Mouse (Mus musculus): ENCODE measurements around the gene Oas1d. TPM values are rescaled to one million over a fixed set of nuclear protein-coding genes. Genes with fewer than 3 reads are reported as not detected.
"Not testable (repeated sequence)": the region's sequence is repeated elsewhere in the genome, so short reads cannot be mapped to it uniquely, and the experiment has no call there.

Oas1d gene
- not detected in 2 replicates for polyA plus RNA-seq (2016; fragmentation: Nextera tagmentation; extraction: Ambion mirVana)

DNA sequence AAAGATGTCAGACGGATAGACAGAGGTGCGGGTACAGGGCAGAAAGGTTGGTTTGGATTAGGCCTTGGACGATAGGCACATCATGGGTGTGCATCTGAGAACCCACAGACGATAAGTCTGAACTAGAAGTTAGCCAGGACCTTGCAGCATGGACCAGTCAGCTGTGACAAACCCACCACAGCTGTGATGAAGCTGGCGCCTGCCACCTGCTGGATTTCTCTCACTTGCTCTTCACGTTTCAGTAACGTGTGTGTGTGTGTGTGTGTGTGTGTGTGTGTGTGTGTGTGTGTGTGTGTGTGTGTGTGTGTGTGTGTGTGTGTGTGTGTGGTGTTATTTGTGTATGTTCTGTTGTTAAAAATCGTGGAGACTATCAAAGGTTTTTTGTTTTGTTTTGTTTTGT, at the start of gene Oas1d:
Gene Oas1d, plus strand, starts transcription at position 333 of the 400 bp plus-strand sequence.
- H3K27me3 ChIP-seq (ENCODE audit: poor library complexity, severe bottlenecking); H3K9me3 ChIP-seq; DNase-seq (ENCODE audit: extremely low spot score, low spot score); H3K36me3 ChIP-seq (replicated peaks); H3K4me3 ChIP-seq; H3K27ac ChIP-seq; H3K4me1 ChIP-seq: not testable (repeated sequence)
- WGBS, result 63% methylated on average over 8 of the region's 8 CpGs

DNA sequence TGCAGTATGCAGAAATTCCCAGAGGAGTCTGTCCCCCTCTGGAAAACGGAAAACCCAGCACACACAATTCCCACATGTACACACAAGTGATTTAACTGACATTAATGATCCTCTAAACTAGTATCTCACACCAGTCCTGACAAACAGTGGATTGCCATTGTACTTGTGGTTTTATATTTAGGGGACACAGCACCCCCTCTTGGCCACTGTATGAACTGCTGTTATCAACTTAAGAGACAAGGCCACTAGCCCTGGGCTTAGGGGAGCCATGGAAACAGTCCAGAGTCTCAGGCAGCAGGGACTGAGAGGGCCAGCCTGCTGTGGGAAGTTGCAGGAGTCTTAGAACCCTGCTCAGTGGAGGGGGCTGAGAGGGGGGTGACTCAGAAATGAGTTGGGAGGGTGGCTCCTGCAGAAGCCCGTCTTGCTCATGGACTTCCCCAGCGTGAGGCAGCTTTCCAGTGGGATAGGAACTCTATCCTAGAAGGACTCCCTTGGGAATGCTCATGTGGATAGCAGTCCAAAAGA, 48.9 kb upstream of the Oas1d start:
- 82% methylated on average over 3 of the region's 3 CpGs for WGBS
- H3K9me3 ChIP-seq, result no peaks in the 10 kb centered on the region

DNA sequence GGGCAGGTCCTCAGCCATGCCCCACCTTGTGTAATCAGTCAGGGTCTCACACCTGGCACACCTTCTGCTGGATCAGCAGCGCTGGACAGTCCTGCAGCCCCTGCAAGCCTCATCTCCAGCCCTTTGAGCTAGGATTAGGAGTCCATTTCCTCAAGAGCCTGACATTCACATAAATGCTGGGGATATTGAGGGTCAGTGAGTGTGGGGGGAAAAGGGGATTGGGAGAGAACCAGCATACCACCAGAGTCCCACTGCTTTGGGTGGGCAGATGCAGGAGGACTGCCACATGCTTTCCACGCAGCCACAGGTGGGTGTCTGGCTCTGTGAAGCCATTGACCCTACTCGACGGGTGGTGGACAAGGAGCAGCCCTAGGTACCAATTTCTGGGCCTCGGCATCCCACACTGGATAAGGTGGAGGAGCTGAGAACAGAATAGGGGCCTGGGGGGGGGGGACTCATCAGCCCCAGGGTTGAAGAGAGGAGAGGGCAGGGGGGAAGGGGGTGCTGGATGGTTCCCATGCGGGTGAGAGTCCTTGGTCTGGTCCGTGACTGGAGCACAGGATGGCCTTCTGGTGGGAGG, 44.8 kb upstream of the Oas1d start:
- H3K4me3 ChIP-seq, result no peak overlapping the region
- H3K27ac ChIP-seq, result no peak overlapping the region
- no peaks in the 10 kb centered on the region for H3K27me3 ChIP-seq (ENCODE audit: poor library complexity, severe bottlenecking)
- no peaks in the 10 kb centered on the region for H3K4me1 ChIP-seq
- H3K36me3 ChIP-seq (replicated peaks), result no peaks in the 10 kb centered on the region
- DNase-seq (ENCODE audit: extremely low spot score, low spot score), result no peak
- H3K9me3 ChIP-seq, result no peaks in the 10 kb centered on the region
- 89% methylated on average over 7 of the region's 7 CpGs for WGBS

More for the DNA sequence above, 48.9 kb upstream of the Oas1d start:
- DNase-seq (ENCODE audit: extremely low spot score, low spot score), result no peak
- Histone ChIP-seq H3K27ac (no peak overlapping the region), H3K27me3 (ENCODE audit: poor library complexity, severe bottlenecking) (no peaks in the 10 kb centered on the region), H3K36me3 (replicated peaks) (no peaks in the 10 kb centered on the region), H3K4me3 (no peak overlapping the region), H3K4me1 (no peaks in the 10 kb centered on the region)

DNA sequence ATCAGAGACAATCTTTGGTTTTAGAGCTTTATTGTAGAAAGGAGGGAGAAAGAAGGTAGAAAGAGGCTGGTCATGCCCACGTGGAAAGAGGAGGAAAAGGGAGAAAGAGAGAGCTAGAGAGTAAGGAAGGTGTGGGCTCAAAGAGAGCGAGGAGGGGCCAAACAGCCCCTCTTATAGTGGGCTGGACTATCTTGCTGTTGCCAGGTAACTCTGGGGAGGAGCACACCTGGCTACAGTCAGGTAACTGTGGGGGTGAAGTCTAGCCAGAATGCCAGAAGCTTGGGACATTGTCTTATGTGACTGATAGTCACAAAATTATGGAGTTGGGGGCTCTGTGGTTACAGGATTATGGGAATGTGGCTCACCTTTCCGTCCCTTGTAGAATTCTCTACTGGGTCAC, 44.3 kb upstream of the Oas1d start:
- H3K4me3 ChIP-seq, result no peak overlapping the region
- H3K27me3 ChIP-seq (ENCODE audit: poor library complexity, severe bottlenecking), result no peaks in the 10 kb centered on the region
- WGBS, result 60% methylated on average over 3 of the region's 3 CpGs
- H3K4me1 ChIP-seq, result no peaks in the 10 kb centered on the region
- H3K9me3 ChIP-seq, result no peaks in the 10 kb centered on the region
- no peaks in the 10 kb centered on the region for H3K36me3 ChIP-seq (replicated peaks)
- no peak for DNase-seq (ENCODE audit: extremely low spot score, low spot score)
- H3K27ac ChIP-seq, result no peak overlapping the region

DNA sequence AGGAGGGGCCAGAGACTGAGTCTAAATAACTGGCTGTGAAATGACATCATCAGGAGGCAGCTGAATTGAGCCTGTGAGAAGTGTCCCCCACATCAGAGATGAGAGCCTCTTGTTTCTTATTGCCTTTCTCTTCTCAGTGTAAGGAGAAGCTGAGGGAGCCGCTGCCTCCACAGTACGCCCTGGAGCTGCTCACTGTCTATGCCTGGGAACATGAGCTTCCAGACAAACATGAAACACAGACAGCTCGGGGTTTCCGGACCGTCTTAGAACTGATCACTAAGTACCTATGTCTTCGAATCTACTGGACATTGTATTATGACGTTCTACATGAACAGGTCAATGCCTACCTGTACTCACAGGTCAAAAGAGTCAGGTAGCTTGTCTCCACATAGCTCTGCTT, 43.6 kb upstream of the Oas1d start:
- DNase-seq (ENCODE audit: extremely low spot score, low spot score), result no peak
- no peaks in the 10 kb centered on the region for H3K36me3 ChIP-seq (replicated peaks)
- H3K4me3 ChIP-seq, result no peak overlapping the region
- no peaks in the 10 kb centered on the region for H3K9me3 ChIP-seq
- no peaks in the 10 kb centered on the region for H3K4me1 ChIP-seq
- no peaks in the 10 kb centered on the region for H3K27me3 ChIP-seq (ENCODE audit: poor library complexity, severe bottlenecking)
- 86% methylated on average over 7 of the region's 7 CpGs for WGBS
- no peak overlapping the region for H3K27ac ChIP-seq

DNA sequence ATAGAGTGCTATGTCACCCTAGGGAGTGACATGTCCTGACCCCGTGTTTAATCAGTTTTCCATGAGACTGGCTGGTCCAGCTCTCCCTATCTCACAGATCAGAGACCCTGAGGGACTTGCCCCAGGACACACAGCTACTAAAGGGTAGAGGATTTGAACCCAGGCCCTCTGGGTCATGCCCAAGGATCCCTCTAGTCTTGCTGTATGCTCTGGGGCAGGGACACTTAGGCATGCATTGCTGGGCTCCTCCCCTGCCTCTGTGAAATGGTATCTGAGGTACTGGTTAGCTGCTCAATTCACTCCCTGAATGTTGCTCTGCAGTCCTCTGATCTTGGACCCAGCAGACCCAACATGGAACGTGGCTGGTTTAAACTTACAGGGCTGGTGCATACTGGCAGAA, 42.9 kb upstream of the Oas1d start:
- H3K4me3 ChIP-seq, result no peak overlapping the region
- H3K36me3 ChIP-seq (replicated peaks), result no peaks in the 10 kb centered on the region
- H3K27ac ChIP-seq, result no peak overlapping the region
- no peaks in the 10 kb centered on the region for H3K9me3 ChIP-seq
- WGBS, result 70% methylated on average over 2 of the region's 2 CpGs
- H3K4me1 ChIP-seq, result no peaks in the 10 kb centered on the region
- no peak for DNase-seq (ENCODE audit: extremely low spot score, low spot score)
- H3K27me3 ChIP-seq (ENCODE audit: poor library complexity, severe bottlenecking), result no peaks in the 10 kb centered on the region

DNA sequence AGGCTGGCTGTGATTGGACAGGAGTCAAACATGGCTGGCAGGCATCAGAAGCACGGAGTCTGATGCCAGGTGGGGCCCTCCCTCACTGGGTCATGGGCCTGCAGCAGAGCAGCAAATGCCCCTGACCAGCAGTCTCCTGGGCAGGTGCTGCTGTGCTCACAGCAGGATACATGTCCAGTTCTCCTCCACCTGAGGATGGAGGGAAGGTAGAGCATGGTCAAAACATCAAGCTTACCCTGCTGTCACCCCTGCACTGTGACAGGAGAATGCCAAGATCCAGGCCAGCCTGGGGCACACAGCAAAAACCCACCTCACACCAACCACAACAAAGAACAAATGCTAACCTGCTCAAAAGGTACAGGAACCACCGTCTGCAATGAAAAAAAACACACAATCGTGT, 37.5 kb upstream of the Oas1d start:
- not testable (repeated sequence) for H3K4me3 ChIP-seq; H3K27me3 ChIP-seq (ENCODE audit: poor library complexity, severe bottlenecking); H3K4me1 ChIP-seq; DNase-seq (ENCODE audit: extremely low spot score, low spot score); H3K36me3 ChIP-seq (replicated peaks); H3K27ac ChIP-seq; H3K9me3 ChIP-seq
- 74% methylated on average over 2 of the region's 3 CpGs for WGBS

DNA sequence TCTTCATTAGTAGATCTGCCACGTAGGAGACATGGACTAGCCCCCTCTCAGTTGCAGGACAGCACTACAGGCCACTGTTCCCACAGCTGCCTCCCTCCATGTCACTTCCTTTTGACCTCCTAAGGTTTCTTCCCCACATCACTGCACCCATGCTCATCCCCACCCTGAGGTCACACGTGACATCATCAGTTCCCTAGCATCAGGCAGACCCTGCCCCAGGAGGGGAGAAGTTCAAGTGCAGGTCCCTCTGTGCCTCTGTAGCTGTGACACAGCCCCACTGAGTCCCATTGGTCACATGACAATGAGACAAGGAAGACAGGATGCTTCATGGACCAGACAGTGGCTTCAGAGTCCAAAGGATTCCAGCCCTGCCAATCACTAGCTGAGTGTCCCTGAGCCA, 36.9 kb upstream of the Oas1d start:
- H3K4me1 ChIP-seq; H3K27ac ChIP-seq; H3K4me3 ChIP-seq; H3K27me3 ChIP-seq (ENCODE audit: poor library complexity, severe bottlenecking); H3K9me3 ChIP-seq; DNase-seq (ENCODE audit: extremely low spot score, low spot score); H3K36me3 ChIP-seq (replicated peaks): not testable (repeated sequence)
- WGBS, result 74% methylated on average over 2 of the region's 2 CpGs

DNA sequence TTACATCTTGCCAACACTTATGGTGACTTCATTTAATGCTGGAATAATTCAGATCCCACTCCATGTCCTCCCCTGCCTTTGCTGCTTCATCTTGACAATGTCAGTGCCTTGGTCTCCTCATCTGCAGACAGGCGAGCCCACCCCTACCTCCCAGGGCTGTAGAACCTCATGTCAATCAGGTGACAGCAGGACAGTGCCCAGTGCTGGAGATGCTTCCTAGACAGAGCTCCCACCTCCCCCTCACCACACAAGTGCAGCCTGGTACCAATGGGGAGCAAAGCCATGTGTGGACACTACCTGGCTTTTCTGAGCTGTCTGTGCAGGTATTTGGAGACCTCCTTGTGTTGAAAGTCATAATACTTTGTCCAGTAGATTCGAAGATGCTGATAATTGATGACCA, 35.5 kb upstream of the Oas1d start:
- H3K27ac ChIP-seq; H3K36me3 ChIP-seq (replicated peaks); H3K27me3 ChIP-seq (ENCODE audit: poor library complexity, severe bottlenecking); H3K4me3 ChIP-seq; H3K9me3 ChIP-seq; DNase-seq (ENCODE audit: extremely low spot score, low spot score); H3K4me1 ChIP-seq: not testable (repeated sequence)
- 71% methylated on average over 2 of the region's 2 CpGs for WGBS

DNA sequence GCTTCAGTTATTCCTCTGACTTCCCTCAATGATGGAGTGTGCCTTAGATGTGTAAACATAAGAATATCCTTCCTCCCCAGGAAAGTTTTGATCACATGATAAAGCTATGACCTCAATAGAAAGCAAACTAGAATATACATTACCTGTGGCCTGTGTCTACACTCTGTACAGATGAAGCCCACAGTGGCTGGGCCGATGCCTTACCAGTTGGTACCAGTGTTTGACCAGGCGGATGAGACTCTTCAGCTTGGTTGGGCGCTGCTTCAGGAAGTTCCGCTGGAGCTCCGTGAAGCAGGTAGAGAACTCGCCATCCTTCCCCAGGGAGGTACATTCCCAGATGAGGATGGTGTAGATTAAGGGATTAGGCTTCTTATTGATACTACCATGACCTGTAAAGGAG, 32.7 kb upstream of the Oas1d start:
- not testable (repeated sequence) for DNase-seq (ENCODE audit: extremely low spot score, low spot score); H3K9me3 ChIP-seq; H3K27ac ChIP-seq; H3K4me3 ChIP-seq; H3K4me1 ChIP-seq; H3K27me3 ChIP-seq (ENCODE audit: poor library complexity, severe bottlenecking); H3K36me3 ChIP-seq (replicated peaks)
- WGBS, result 92% methylated on average over 6 of the region's 6 CpGs

DNA sequence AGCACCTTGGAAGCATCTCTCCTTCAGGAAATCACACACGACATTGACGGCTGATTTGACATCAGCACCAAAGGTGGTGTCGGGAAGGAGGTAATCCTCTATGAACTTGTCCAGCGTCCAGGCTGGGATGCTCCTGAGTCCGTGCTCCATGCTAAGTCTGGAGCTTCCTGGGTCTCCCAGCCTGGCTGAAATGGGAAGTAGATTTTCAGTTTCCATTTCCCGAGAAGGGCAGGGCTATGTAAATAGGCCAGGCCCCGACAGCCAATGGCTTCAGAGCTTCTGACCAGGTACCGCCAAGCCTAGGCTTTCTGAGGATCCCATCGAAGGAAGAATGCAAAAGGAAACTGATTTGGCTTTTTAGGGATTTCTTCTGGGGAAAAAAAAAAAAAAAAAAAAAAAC, 26.9 kb upstream of the Oas1d start, which contains the start of gene Oas1g:
Gene Oas1g, minus strand, starts transcription at position 201 of the 400 bp plus-strand sequence.
- 39% methylated on average over 5 of the region's 9 CpGs for WGBS
- DNase-seq (ENCODE audit: extremely low spot score, low spot score), result not testable (repeated sequence)

DNA sequence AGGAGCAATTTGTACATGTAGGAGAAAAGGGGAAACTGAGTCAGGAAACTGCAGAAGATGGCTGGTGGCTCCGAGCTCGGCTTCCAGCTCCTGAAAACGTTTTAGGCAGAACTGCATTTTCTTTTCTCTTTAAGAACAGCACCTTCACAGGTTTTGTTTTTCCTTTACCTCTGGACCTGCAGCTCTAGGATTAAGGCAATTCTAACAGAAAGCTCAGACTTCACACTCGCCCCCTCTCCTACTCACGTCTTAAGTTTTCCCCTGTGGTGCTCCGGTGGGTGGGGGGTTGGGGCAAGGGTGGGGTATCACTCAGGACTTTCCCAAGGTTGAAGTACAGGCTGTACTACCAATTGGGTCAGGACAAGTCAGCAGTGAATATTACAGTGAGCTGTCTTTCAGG, 26.5 kb upstream of the Oas1d start:
- Histone ChIP-seq H3K4me3 (no peak overlapping the region), H3K9me3 (no peaks in the 10 kb centered on the region), H3K27me3 (ENCODE audit: poor library complexity, severe bottlenecking) (no peaks in the 10 kb centered on the region), H3K36me3 (replicated peaks) (no peaks in the 10 kb centered on the region), H3K27ac (no peak overlapping the region), H3K4me1 (no peaks in the 10 kb centered on the region)
- no peak for DNase-seq (ENCODE audit: extremely low spot score, low spot score)
- 54% methylated on average over 6 of the region's 6 CpGs for WGBS

More for the DNA sequence above, 26.9 kb upstream of the Oas1d start, which contains the start of gene Oas1g:
- H3K4me1 ChIP-seq; H3K27me3 ChIP-seq (ENCODE audit: poor library complexity, severe bottlenecking); H3K4me3 ChIP-seq; H3K27ac ChIP-seq; H3K36me3 ChIP-seq (replicated peaks); H3K9me3 ChIP-seq: not testable (repeated sequence)

DNA sequence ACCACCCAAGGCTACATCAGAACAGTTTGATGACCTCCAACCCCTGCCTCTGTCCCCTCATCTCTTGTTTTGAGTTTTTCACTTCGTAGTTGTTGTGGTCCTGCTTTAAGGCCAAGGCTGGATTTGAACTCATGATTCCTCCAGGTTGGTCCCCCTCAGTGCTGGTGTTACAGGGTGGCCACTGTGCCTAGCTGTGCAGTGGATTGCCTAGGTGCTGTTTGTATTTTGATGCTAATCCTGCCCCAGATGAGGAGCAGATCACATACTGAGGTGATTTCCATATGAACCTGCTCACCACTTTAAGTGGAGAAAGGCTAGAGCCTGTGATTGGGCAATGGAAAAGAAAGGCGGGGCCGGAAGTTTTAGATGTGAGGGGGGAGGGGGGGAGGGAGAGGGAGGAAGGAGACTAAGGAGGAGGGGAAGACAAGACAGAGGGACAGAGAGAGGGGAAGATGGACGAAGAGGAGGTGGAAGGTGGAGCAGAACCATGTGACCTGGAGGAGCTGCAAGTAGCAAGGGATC, 26.0 kb upstream of the Oas1d start:
- WGBS, result 45% methylated on average over 4 of the region's 4 CpGs
- H3K4me1 ChIP-seq; H3K4me3 ChIP-seq; H3K36me3 ChIP-seq (replicated peaks); DNase-seq (ENCODE audit: extremely low spot score, low spot score); H3K27me3 ChIP-seq (ENCODE audit: poor library complexity, severe bottlenecking); H3K9me3 ChIP-seq; H3K27ac ChIP-seq: not testable (repeated sequence)

DNA sequence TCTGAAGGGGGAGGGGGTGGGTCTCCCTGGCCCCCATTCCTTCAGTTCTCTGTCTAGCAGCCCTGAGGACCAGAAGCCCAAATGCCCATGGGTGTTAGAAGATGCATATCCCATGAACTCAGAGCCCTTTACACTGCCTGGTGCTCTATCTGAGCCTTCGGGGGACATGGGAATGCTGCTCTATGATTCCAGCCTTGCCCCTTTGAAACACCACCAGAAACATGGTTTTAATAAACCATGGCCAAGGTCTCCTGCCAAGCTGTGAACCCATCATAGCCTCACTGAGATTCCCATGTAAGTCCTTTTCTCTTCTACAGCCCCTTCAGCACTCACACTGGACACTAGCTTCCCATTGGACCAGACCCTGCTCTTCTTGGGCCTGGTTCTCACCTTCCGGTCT, 24.3 kb upstream of the Oas1d start:
- DNase-seq (ENCODE audit: extremely low spot score, low spot score), result no peak
- 88% methylated on average over 2 of the region's 2 CpGs for WGBS
- no peaks in the 10 kb centered on the region for H3K36me3 ChIP-seq (replicated peaks)
- no peaks in the 10 kb centered on the region for H3K27me3 ChIP-seq (ENCODE audit: poor library complexity, severe bottlenecking)
- H3K4me3 ChIP-seq, result no peak overlapping the region
- no peaks in the 10 kb centered on the region for H3K9me3 ChIP-seq
- no peak overlapping the region for H3K27ac ChIP-seq
- H3K4me1 ChIP-seq, result no peaks in the 10 kb centered on the region
